Mouse (Mus musculus): ENCODE results near the gene Katna1.

DNA sequence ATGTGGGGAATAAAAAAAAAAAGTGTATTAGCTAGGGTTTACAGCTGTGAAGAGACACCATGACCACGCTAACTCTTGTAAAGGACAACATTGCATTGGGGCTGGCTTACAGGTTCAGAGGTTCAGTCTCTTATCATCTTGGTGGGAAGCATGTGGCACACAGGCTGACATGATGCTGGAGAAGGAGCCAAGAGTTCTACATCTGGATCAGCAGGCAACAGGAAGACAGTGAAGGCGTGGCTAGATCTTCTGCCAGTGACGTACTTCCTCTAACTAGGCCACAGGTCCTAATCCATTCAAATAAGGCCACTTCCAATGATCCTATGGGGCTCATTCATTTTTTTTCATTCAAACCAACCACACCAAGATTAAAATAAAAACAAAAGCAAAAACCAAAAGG lies 25.7 kb upstream of the Katna1 start:
- TF ChIP-seq POLR2A (IDR thresholded peaks at IDR 0.05; ENCODE audit: borderline replicate concordance, extremely low read depth, insufficient read depth, insufficient read length, poor library complexity, severe bottlenecking) (no peak), CTCF (IDR thresholded peaks at IDR 0.05; ENCODE audit: borderline replicate concordance, extremely low read depth, insufficient read depth, insufficient read length) (no peak)
